Mouse (Mus musculus) inflammation-experienced regulatory T-cells, adult 6 months (primary cell): Measurements from ENCODE around the gene Pgm1. TPM values are rescaled to one million over a fixed set of nuclear protein-coding genes. Genes with fewer than 3 reads are reported as not detected.

Experiments used
- ATAC-seq: one replicate; pipeline ENCODE4 v1.8.0; 2017
- polyA plus RNA-seq, 3 experiments: library from polyadenylated mRNA; unstranded; fragments of 100-300 nt; shearing (Covaris generic); gene quantifications; one replicate each; pipeline ENCODE4 v1.2.1; 2017

The Pgm1 gene
- polyA plus RNA-seq, 3 experiments from 2014 or later: 30.8 to 43.4 (median 35.4) TPM

GRCm38 (mm10) chr4:99958084-99958815, 29.0 kb downstream of the Pgm1 start:
- no peak for ATAC-seq

GRCm38 (mm10) chr4:99959308-99959707, 30.1 kb downstream of the Pgm1 start:
- no peak for ATAC-seq

- no peak for ATAC-seq
Observed at GRCm38 (mm10) chr4:99966555-99966954, 37.3 kb downstream of the Pgm1 start.

GRCm38 (mm10) chr4:99969328-99969727, 40.1 kb downstream of the Pgm1 start:
- no peak for ATAC-seq

GRCm38 (mm10) chr4:99970097-99970496, 40.9 kb downstream of the Pgm1 start:
- ATAC-seq: no peak

GRCm38 (mm10) chr4:99972886-99973285, 43.7 kb downstream of the Pgm1 start:
- no peak for ATAC-seq

GRCm38 (mm10) chr4:99973931-99974330, 44.7 kb downstream of the Pgm1 start:
- no peak for ATAC-seq

- no peak for ATAC-seq
Observed at GRCm38 (mm10) chr4:99974375-99974774, 45.2 kb downstream of the Pgm1 start.

GRCm38 (mm10) chr4:99979326-99979725, 50.1 kb downstream of the Pgm1 start:
- ATAC-seq: no peak

- ATAC-seq: no peak
Observed at GRCm38 (mm10) chr4:99981216-99981615, 52.0 kb downstream of the Pgm1 start.

GRCm38 (mm10) chr4:99983652-99984368, 54.6 kb downstream of the Pgm1 start:
- ATAC-seq: no peak

- no peak for ATAC-seq
Observed at GRCm38 (mm10) chr4:99984369-99984752, 55.1 kb downstream of the Pgm1 start.

GRCm38 (mm10) chr4:99985086-99985485, 55.9 kb downstream of the Pgm1 start:
- no peak for ATAC-seq

GRCm38 (mm10) chr4:99985631-99986030, 56.4 kb downstream of the Pgm1 start:
- no peak for ATAC-seq

- ATAC-seq: no peak
Observed at GRCm38 (mm10) chr4:99986609-99987008, 57.4 kb downstream of the Pgm1 start.

- no peak for ATAC-seq
Observed at GRCm38 (mm10) chr4:99988771-99989170, 59.6 kb downstream of the Pgm1 start.

GRCm38 (mm10) chr4:100000971-100001370, 71.8 kb downstream of the Pgm1 start:
- ATAC-seq: no peak

GRCm38 (mm10) chr4:100001806-100002205, 72.6 kb downstream of the Pgm1 start:
- ATAC-seq: no peak

- no peak for ATAC-seq
Observed at GRCm38 (mm10) chr4:100007721-100008120, 78.5 kb downstream of the Pgm1 start.

- ATAC-seq: no peak
Observed at GRCm38 (mm10) chr4:100008371-100009090, 79.3 kb downstream of the Pgm1 start.

- ATAC-seq: no peak
Observed at GRCm38 (mm10) chr4:100009211-100009678, 80.0 kb downstream of the Pgm1 start.

GRCm38 (mm10) chr4:100010916-100011315, 81.7 kb downstream of the Pgm1 start:
- no peak for ATAC-seq

GRCm38 (mm10) chr4:100011563-100011962, 82.3 kb downstream of the Pgm1 start:
- ATAC-seq: no peak
